Mouse (Mus musculus) liver, adult 2 months (tissue): ENCODE measurements around the gene Sulf2. TPM values are rescaled to one million over a fixed set of nuclear protein-coding genes. Genes with fewer than 3 reads are reported as not detected.

Experiments used
- DNase-seq: peaks from one replicate; pipeline ENCODE4 v3.0.0-alpha.2; 2011; ENCODE audit warnings: low read depth, low spot score; ENCODE audit errors: extremely low read depth
- H3K27ac ChIP-seq: fragments of 200-500 bp; replicated peaks from 2 replicates; pipeline ENCODE4 v1.5.1; 2012; ENCODE audit warnings: low read depth, mild to moderate bottlenecking, control low read depth, inconsistent platforms, low read length; ENCODE audit not compliant: insufficient read depth
- H3K27me3 ChIP-seq: fragments of 200-500 bp; 2 replicates; pipeline ENCODE4 v1.6.1; 2012; ENCODE audit warnings: mild to moderate bottlenecking, moderate library complexity, low read length, inconsistent platforms; ENCODE audit not compliant: control insufficient read depth, insufficient read depth
- H3K36me3 ChIP-seq: fragments of 200-500 bp; 2 replicates; pipeline ENCODE4 v1.6.1; 2012; ENCODE audit warnings: low read length, inconsistent platforms; ENCODE audit not compliant: control insufficient read depth, insufficient read depth
- H3K4me1 ChIP-seq: fragments of 200-500 bp; 2 replicates; pipeline ENCODE4 v1.6.1; 2011; ENCODE audit warnings: low read length; ENCODE audit not compliant: control insufficient read depth, insufficient read depth
- H3K4me3 ChIP-seq: fragments of 200-500 bp; 2 replicates; pipeline ENCODE4 v1.5.1; 2011; ENCODE audit warnings: low read depth, mild to moderate bottlenecking, control low read depth, low read length, moderate library complexity; ENCODE audit not compliant: insufficient read depth
- H3K79me2 ChIP-seq: fragments of 200-500 bp; 2 replicates; pipeline ENCODE4 v1.6.1; 2012; ENCODE audit warnings: inconsistent platforms, mild to moderate bottlenecking, low read length, moderate library complexity; ENCODE audit not compliant: control insufficient read depth, insufficient read depth
- H3K9ac ChIP-seq: fragments of 200-500 bp; 2 replicates; pipeline ENCODE4 v1.6.1; 2012; ENCODE audit warnings: low read depth, mild to moderate bottlenecking, control low read depth, inconsistent platforms, low read length
- CTCF ChIP-seq: fragments of 200-500 bp; IDR thresholded peaks from 2 replicates; pipeline ENCODE4 v1.5.1; 2011; ENCODE audit warnings: low read depth, low read length, control low read depth
- POLR2A ChIP-seq: fragments of 200-500 bp; IDR thresholded peaks from 2 replicates; pipeline ENCODE4 v1.6.1; 2011; ENCODE audit warnings: low read length, control low read depth; ENCODE audit not compliant: insufficient read depth; ENCODE audit errors: extremely low read depth
- whole genome bisulfite sequencing: fragments of 180-500 bp; shearing (Covaris S2); methylation state at CpG from one replicate; pipeline ENCODE4 v1.1.7; 2018; 5-methylcytosine and 5-hydroxymethylcytosine counted together
- polyA plus RNA-seq: library from polyadenylated mRNA; depleted of rRNA; stranded (reverse); fragments of >200 nt; gene quantifications from 2 replicates; pipeline ENCODE4 v1.2.3, GENCODE M21; 2012
- total RNA-seq: library from RNA; depleted of rRNA; stranded (reverse); fragments of >200 nt; gene quantifications from 2 replicates; pipeline ENCODE4 v1.2.3, GENCODE M21; 2014

The Sulf2 gene
- total and polyA plus RNA-seq, 2 experiments = 7.8 to 16.1 TPM

GRCm38 (mm10) chr2:166077371-166077770, 78.1 kb downstream of the Sulf2 start:
- Histone ChIP-seq H3K27me3 (no peaks in the 10 kb centered on the region), H3K9ac (no peak overlapping the region), H3K4me3 (no peak overlapping the region), H3K4me1 (peaks cover 5% of the 10 kb centered on the region), H3K36me3 (peaks cover 4% of the 10 kb centered on the region; the same call in 1 of the 2 replicates), H3K27ac (no peak overlapping the region), H3K79me2 (no peaks in the 10 kb centered on the region)
- no peak for DNase-seq
- TF ChIP-seq POLR2A (no peak), CTCF (no peak)
- WGBS = 94% methylated on average over 9 of the region's 9 CpGs

- no peak overlapping the region for H3K27ac ChIP-seq
- no peak for DNase-seq
- no peaks in the 10 kb centered on the region for H3K79me2 ChIP-seq
- H3K36me3 ChIP-seq = peaks cover 19% of the 10 kb centered on the region
- no peak overlapping the region for H3K4me3 ChIP-seq
- H3K27me3 ChIP-seq = no peaks in the 10 kb centered on the region
- H3K4me1 ChIP-seq = no peaks in the 10 kb centered on the region
- TF ChIP-seq CTCF (no peak), POLR2A (no peak)
- no peak overlapping the region for H3K9ac ChIP-seq
- whole genome bisulfite sequencing = 73% methylated on average over 6 of the region's 6 CpGs
Observed at GRCm38 (mm10) chr2:166074322-166074721, 81.1 kb downstream of the Sulf2 start.

DNA sequence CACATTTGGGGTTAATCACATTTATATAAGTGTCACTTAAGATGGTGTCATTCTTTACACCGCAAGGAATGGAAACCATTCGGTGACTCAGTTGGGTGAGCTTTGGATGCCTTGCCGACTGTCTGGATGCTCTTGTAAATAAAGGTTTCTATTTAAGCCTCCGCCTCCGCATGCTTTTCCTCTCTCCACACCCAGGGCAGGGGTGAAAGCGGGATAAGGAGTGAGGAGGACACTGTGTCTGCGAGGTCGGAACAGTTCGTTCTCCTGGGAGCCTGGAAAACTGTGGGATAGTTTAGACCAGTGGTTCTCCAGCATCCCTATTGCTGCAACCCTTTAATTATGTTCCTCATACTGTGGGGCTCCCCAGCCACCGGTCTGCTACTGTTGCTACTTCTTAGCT, 82.4 kb downstream of the Sulf2 start:
- WGBS = 74% methylated on average over 10 of the region's 10 CpGs
- no peak overlapping the region for H3K9ac ChIP-seq
- H3K27ac ChIP-seq = no peak overlapping the region
- H3K4me3 ChIP-seq = no peak overlapping the region
- no peaks in the 10 kb centered on the region for H3K4me1 ChIP-seq
- no peaks in the 10 kb centered on the region for H3K27me3 ChIP-seq
- peaks cover 31% of the 10 kb centered on the region for H3K36me3 ChIP-seq
- no peaks in the 10 kb centered on the region for H3K79me2 ChIP-seq
- TF ChIP-seq CTCF = no peak
- no peak for DNase-seq

GRCm38 (mm10) chr2:166071889-166072288, 83.6 kb downstream of the Sulf2 start:
- no peaks in the 10 kb centered on the region for H3K4me1 ChIP-seq
- H3K36me3 ChIP-seq = peaks cover 34% of the 10 kb centered on the region
- H3K27me3 ChIP-seq = no peaks in the 10 kb centered on the region
- H3K9ac ChIP-seq = no peak overlapping the region
- H3K27ac ChIP-seq = no peak overlapping the region
- WGBS = 96% methylated on average over 9 of the region's 9 CpGs
- DNase-seq = no peak
- no peak for TF ChIP-seq CTCF
- no peak for TF ChIP-seq POLR2A
- no peaks in the 10 kb centered on the region for H3K79me2 ChIP-seq
- H3K4me3 ChIP-seq = no peak overlapping the region

- WGBS = 96% methylated on average over 5 of the region's 5 CpGs
- H3K36me3 ChIP-seq = peaks cover 37% of the 10 kb centered on the region
Observed at GRCm38 (mm10) chr2:166071481-166071880, 84.0 kb downstream of the Sulf2 start.

GRCm38 (mm10) chr2:166069738-166070137, 85.7 kb downstream of the Sulf2 start:
- no peak for DNase-seq
- Histone ChIP-seq H3K79me2 (no peaks in the 10 kb centered on the region), H3K36me3 (peaks cover 51% of the 10 kb centered on the region), H3K9ac (no peak overlapping the region), H3K27me3 (no peaks in the 10 kb centered on the region), H3K27ac (no peak overlapping the region), H3K4me3 (no peak overlapping the region), H3K4me1 (no peaks in the 10 kb centered on the region)
- 95% methylated on average over 7 of the region's 7 CpGs for WGBS
- TF ChIP-seq POLR2A = no peak
- no peak for TF ChIP-seq CTCF

More at GRCm38 (mm10) chr2:166071481-166071880, 84.0 kb downstream of the Sulf2 start:
- TF ChIP-seq CTCF (no peak), POLR2A (no peak)
- no peaks in the 10 kb centered on the region for H3K27me3 ChIP-seq
- no peaks in the 10 kb centered on the region for H3K4me1 ChIP-seq
- no peaks in the 10 kb centered on the region for H3K79me2 ChIP-seq
- no peak for DNase-seq
- no peak overlapping the region for H3K4me3 ChIP-seq
- no peak overlapping the region for H3K9ac ChIP-seq
- H3K27ac ChIP-seq = no peak overlapping the region

- H3K27me3 ChIP-seq = no peaks in the 10 kb centered on the region
- H3K9ac ChIP-seq = no peak overlapping the region
- H3K4me3 ChIP-seq = no peak overlapping the region
- DNase-seq = no peak
- no peak overlapping the region for H3K27ac ChIP-seq
- TF ChIP-seq POLR2A = no peak
- H3K4me1 ChIP-seq = no peaks in the 10 kb centered on the region
- H3K36me3 ChIP-seq = peaks cover 51% of the 10 kb centered on the region
- 91% methylated on average over 5 of the region's 5 CpGs for WGBS
- H3K79me2 ChIP-seq = no peaks in the 10 kb centered on the region
Observed at GRCm38 (mm10) chr2:166069164-166069563, 86.3 kb downstream of the Sulf2 start.
